Mouse (Mus musculus) liver, adult 2 months (tissue): ENCODE measurements around the gene Ralgapa2. TPM values are rescaled to one million over a fixed set of nuclear protein-coding genes. Genes with fewer than 3 reads are reported as not detected.

Experiments
- DNase-seq: peaks from one replicate; pipeline ENCODE4 v3.0.0-alpha.2; 2011; ENCODE audit warnings: low read depth, low spot score; ENCODE audit errors: extremely low read depth
- H3K27ac ChIP-seq: fragments of 200-500 bp; replicated peaks from 2 replicates; pipeline ENCODE4 v1.5.1; 2012; ENCODE audit warnings: low read depth, mild to moderate bottlenecking, control low read depth, inconsistent platforms, low read length; ENCODE audit not compliant: insufficient read depth
- H3K27me3 ChIP-seq: fragments of 200-500 bp; 2 replicates; pipeline ENCODE4 v1.6.1; 2012; ENCODE audit warnings: mild to moderate bottlenecking, moderate library complexity, low read length, inconsistent platforms; ENCODE audit not compliant: control insufficient read depth, insufficient read depth
- H3K36me3 ChIP-seq: fragments of 200-500 bp; 2 replicates; pipeline ENCODE4 v1.6.1; 2012; ENCODE audit warnings: low read length, inconsistent platforms; ENCODE audit not compliant: control insufficient read depth, insufficient read depth
- H3K4me1 ChIP-seq: fragments of 200-500 bp; 2 replicates; pipeline ENCODE4 v1.6.1; 2011; ENCODE audit warnings: low read length; ENCODE audit not compliant: control insufficient read depth, insufficient read depth
- H3K4me3 ChIP-seq: fragments of 200-500 bp; 2 replicates; pipeline ENCODE4 v1.5.1; 2011; ENCODE audit warnings: low read depth, mild to moderate bottlenecking, control low read depth, low read length, moderate library complexity; ENCODE audit not compliant: insufficient read depth
- H3K79me2 ChIP-seq: fragments of 200-500 bp; 2 replicates; pipeline ENCODE4 v1.6.1; 2012; ENCODE audit warnings: inconsistent platforms, mild to moderate bottlenecking, low read length, moderate library complexity; ENCODE audit not compliant: control insufficient read depth, insufficient read depth
- H3K9ac ChIP-seq: fragments of 200-500 bp; 2 replicates; pipeline ENCODE4 v1.6.1; 2012; ENCODE audit warnings: low read depth, mild to moderate bottlenecking, control low read depth, inconsistent platforms, low read length
- CTCF ChIP-seq: fragments of 200-500 bp; IDR thresholded peaks from 2 replicates; pipeline ENCODE4 v1.5.1; 2011; ENCODE audit warnings: low read depth, low read length, control low read depth
- POLR2A ChIP-seq: fragments of 200-500 bp; IDR thresholded peaks from 2 replicates; pipeline ENCODE4 v1.6.1; 2011; ENCODE audit warnings: low read length, control low read depth; ENCODE audit not compliant: insufficient read depth; ENCODE audit errors: extremely low read depth
- WGBS: fragments of 180-500 bp; shearing (Covaris S2); methylation state at CpG from one replicate; pipeline ENCODE4 v1.1.7; 2018; 5-methylcytosine and 5-hydroxymethylcytosine counted together
- polyA plus RNA-seq: library from polyadenylated mRNA; depleted of rRNA; stranded (reverse); fragments of >200 nt; gene quantifications from 2 replicates; pipeline ENCODE4 v1.2.3, GENCODE M21; 2012
- total RNA-seq: library from RNA; depleted of rRNA; stranded (reverse); fragments of >200 nt; gene quantifications from 2 replicates; pipeline ENCODE4 v1.2.3, GENCODE M21; 2014

The Ralgapa2 gene
- total and polyA plus RNA-seq, 2 experiments = 12.4 to 54.2 TPM

- no peaks in the 10 kb centered on the region for H3K27me3 ChIP-seq
- no peak overlapping the region for H3K27ac ChIP-seq
- peaks cover 10% of the 10 kb centered on the region; the same call in 1 of the 2 replicates for H3K36me3 ChIP-seq
- no peaks in the 10 kb centered on the region for H3K4me1 ChIP-seq
- H3K4me3 ChIP-seq = no peak overlapping the region
- no peak for DNase-seq
- TF ChIP-seq CTCF = no peak
- no peak for TF ChIP-seq POLR2A
- no peak overlapping the region for H3K9ac ChIP-seq
- H3K79me2 ChIP-seq = no peaks in the 10 kb centered on the region
- 97% methylated on average over 3 of the region's 3 CpGs for WGBS
These were observed 254.5 kb downstream of the Ralgapa2 start for GRCm38 (mm10) chr2:146257609-146258008.

- no peak overlapping the region for H3K9ac ChIP-seq
- H3K4me3 ChIP-seq = no peak overlapping the region
- no peaks in the 10 kb centered on the region for H3K4me1 ChIP-seq
- WGBS = 50% methylated on average over 3 of the region's 3 CpGs
- TF ChIP-seq POLR2A = no peak
- TF ChIP-seq CTCF = no peak
- H3K79me2 ChIP-seq = no peaks in the 10 kb centered on the region
- no peaks in the 10 kb centered on the region for H3K27me3 ChIP-seq
- peak; percentile 58 for DNase-seq
- no peak overlapping the region for H3K27ac ChIP-seq
- H3K36me3 ChIP-seq = peaks cover 10% of the 10 kb centered on the region; the same call in 1 of the 2 replicates
These were observed 255.1 kb downstream of the Ralgapa2 start for GRCm38 (mm10) chr2:146257037-146257436.

DNA sequence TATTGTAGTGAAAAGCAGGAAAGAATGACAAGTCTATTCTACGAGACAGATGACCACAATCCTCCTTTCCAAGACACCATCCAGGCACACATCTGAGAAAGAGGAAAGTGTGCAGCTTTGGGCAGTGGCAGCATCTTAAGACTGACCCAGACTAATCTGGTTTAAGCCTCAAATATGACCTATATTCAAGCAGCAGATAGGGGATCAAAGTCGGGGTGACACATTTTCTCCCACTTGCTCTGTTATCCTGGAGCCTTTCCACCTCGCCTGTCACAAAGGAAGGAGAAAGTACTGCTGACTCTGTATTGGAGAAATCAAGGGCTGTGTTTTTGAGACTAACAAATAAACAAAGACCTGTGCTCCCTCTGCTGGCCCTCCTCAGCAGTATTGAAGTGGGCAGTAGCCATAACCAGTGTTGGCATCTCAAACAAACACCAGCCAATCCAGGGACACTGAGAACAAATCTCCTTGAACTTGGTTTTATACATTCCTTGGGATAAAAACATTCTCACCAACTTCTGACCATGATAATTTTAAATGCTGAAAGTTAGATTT, 255.7 kb downstream of the Ralgapa2 start:
- no peak for DNase-seq
- WGBS = 89% methylated on average over 3 of the region's 3 CpGs
- no peak overlapping the region for H3K4me3 ChIP-seq
- H3K79me2 ChIP-seq = no peaks in the 10 kb centered on the region
- H3K27me3 ChIP-seq = no peaks in the 10 kb centered on the region
- H3K9ac ChIP-seq = no peak overlapping the region
- no peak for TF ChIP-seq CTCF
- TF ChIP-seq POLR2A = no peak
- H3K36me3 ChIP-seq = peaks cover 10% of the 10 kb centered on the region; the same call in 1 of the 2 replicates
- no peaks in the 10 kb centered on the region for H3K4me1 ChIP-seq
- no peak overlapping the region for H3K27ac ChIP-seq

DNA sequence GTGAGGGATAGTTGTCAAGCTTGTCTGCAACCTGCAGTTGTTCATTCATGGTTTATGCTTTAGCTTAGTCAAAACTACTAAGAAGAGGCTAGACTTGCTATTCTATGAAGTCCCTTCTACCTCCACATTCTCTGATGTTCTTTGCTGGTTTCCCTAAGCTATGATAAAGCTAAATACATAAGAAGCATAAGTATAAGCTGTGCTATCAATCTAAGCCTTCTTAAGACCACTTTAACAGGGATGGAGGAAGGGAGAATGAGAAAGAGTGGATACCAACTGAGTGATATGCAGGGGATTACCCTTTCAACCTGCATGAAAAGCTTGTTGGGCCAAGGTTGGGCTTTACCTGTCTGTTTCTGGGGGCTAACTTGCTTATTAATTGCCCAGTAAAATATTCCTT, 256.5 kb downstream of the Ralgapa2 start:
- Histone ChIP-seq H3K27me3 (no peaks in the 10 kb centered on the region), H3K79me2 (no peaks in the 10 kb centered on the region), H3K36me3 (peaks cover 10% of the 10 kb centered on the region; the same call in 1 of the 2 replicates), H3K9ac (no peak overlapping the region), H3K4me1 (no peaks in the 10 kb centered on the region), H3K4me3 (no peak overlapping the region), H3K27ac (no peak overlapping the region)
- no peak for DNase-seq
- no peak for TF ChIP-seq POLR2A
- no peak for TF ChIP-seq CTCF

GRCm38 (mm10) chr2:146254387-146254786, 257.8 kb downstream of the Ralgapa2 start:
- peaks cover 13% of the 10 kb centered on the region; the same call in 1 of the 2 replicates for H3K36me3 ChIP-seq
- no peak overlapping the region for H3K9ac ChIP-seq
- WGBS = 100% methylated on average over 1 of the region's 1 CpGs
- TF ChIP-seq POLR2A (no peak), CTCF (no peak)
- no peaks in the 10 kb centered on the region for H3K4me1 ChIP-seq
- no peaks in the 10 kb centered on the region for H3K79me2 ChIP-seq
- DNase-seq = no peak
- no peaks in the 10 kb centered on the region for H3K27me3 ChIP-seq
- no peak overlapping the region for H3K4me3 ChIP-seq
- no peak overlapping the region for H3K27ac ChIP-seq

DNA sequence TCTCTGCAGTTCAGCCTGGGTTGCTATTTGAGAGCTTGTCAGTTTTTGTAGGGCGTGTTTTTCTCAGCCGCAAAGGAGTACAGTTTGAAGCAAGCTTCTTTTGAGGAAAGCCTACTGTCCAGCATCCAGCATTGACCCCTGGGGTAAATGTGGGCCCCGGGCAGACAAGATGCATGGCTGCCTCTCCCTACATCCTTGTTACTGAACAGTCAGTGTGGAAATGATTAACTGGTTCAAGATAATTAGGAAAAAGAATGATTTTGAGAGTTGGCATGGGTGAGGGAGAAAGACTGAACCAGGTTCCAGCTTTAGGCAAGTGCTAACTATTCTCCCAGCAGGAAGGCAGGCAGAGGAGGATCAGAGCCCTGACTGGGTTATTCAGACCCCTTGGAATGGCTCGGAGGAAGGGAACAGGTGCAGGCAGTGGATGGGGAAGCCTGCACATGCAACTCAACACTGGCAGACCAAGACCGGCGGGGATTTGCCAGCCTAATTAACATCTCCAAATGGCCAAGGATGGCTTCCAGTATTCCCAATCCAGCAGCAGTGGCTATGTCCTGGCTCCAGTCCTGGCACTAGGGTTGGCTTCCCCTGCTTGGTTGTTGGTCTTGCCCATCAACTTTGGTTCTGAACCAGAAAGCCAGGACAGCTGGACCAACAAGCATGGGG, 261.8 kb downstream of the Ralgapa2 start:
- 95% methylated on average over 6 of the region's 6 CpGs for WGBS
- DNase-seq = no peak
- Histone ChIP-seq H3K9ac (no peak overlapping the region), H3K27me3 (no peaks in the 10 kb centered on the region), H3K36me3 (peaks cover 18% of the 10 kb centered on the region; the same call in 1 of the 2 replicates), H3K4me1 (no peaks in the 10 kb centered on the region), H3K4me3 (no peak overlapping the region), H3K27ac (no peak overlapping the region), H3K79me2 (no peaks in the 10 kb centered on the region)
- no peak for TF ChIP-seq POLR2A
- TF ChIP-seq CTCF = no peak
